ENCODE assay signal across 26 mouse cellular contexts in the genomic region with DNA sequence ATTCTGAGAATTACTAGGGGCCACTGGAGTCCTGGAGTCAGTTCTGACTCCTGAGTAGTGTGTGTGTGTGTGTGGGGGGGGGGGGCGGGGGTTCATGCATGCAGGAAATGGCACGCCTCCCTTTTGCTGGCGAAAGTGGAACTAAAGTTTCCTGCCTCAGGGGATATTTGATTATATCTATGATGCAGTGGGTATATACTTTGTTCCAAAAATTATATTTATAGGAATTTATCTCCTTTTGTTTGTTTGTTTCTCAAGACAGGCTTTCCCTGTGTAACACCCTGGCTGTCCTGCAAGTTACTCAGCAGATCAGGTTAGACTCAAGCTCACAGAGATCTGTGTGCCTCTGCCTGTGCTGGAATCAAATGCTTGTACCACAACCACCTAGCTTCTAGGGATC. TPM values are rescaled to one million over a fixed set of nuclear protein-coding genes. Genes with fewer than 3 reads are reported as not detected.
DNase-seq lines count a peak whose midpoint lies in the region; ATAC-seq and TF ChIP-seq lines count a peak whose summit lies in the region.
"Had no signal": no experiment of that assay in that cellular context is flagged by ENCODE, and none has a peak within 500 bp of the region (broad histone marks: within the 10 kb centered on the region; RNA-seq: fewer than 3 reads in every experiment).

No protein-coding gene starts in this region.

- ATAC-seq in liver, embryonic 16.5 days (ENCODE audit: low read depth): peak; percentile 14; the same call in 1 of the 2 replicates
- ATAC-seq in cerebellum, adult (ENCODE audit: insufficient number of reproducible peaks, low FRiP score, low TSS enrichment): no peak
- ATAC-seq: forebrain, postnatal 0 days; intestine, embryonic 16.5 days had no signal

- no peaks in the 10 kb centered on the region for H3K9me3 ChIP-seq in liver, embryonic 16.5 days (replicated peaks; ENCODE audit: control insufficient read depth, low read length)
- no peaks in the 10 kb centered on the region for H3K9me3 ChIP-seq in MEL (replicated peaks; ENCODE audit: insufficient read depth, low read length)
- H3K9me3 ChIP-seq: embryonic facial prominence, embryonic 13.5 days; hindbrain, embryonic 12.5 days; liver, embryonic 15.5 days; stomach, embryonic 15.5 days had no signal

- H3K4me2 ChIP-seq in liver, embryonic 16.5 days (ENCODE audit: low read depth, low read length): no peak overlapping the region
- H3K4me2 ChIP-seq: embryonic facial prominence, embryonic 13.5 days; hindbrain, embryonic 12.5 days; liver, embryonic 15.5 days; midbrain, embryonic 11.5 days; stomach, embryonic 15.5 days had no signal

- H3K4me3 ChIP-seq in liver, embryonic 16.5 days (ENCODE audit: low read depth, low read length): no peak overlapping the region
- no peak overlapping the region for H3K4me3 ChIP-seq in MEL (ENCODE audit: control insufficient read depth in 1 of 2, insufficient read depth in 1 of 2, low read depth in 2 of 2, low read length in 2 of 2)
- no peak overlapping the region for H3K4me3 ChIP-seq in macrophage (ENCODE audit: inconsistent target)
- H3K4me3 ChIP-seq: embryonic facial prominence, embryonic 13.5 days; gastrocnemius, adult 2 months; hindbrain, embryonic 12.5 days; layer of hippocampus, adult 2 months; liver, embryonic 15.5 days; stomach, embryonic 15.5 days had no signal

- H3K27ac ChIP-seq in liver, embryonic 16.5 days (ENCODE audit: low read length): no peak overlapping the region
- H3K27ac ChIP-seq in MEL (ENCODE audit: control insufficient read depth, low read depth, low read length) (no peak overlapping the region), macrophage (peak overlapping the region; percentile 77)
- H3K27ac ChIP-seq: embryonic facial prominence, embryonic 13.5 days; gastrocnemius, adult 2 months; hindbrain, embryonic 12.5 days; layer of hippocampus, adult 2 months; liver, embryonic 15.5 days; stomach, embryonic 15.5 days had no signal

- peaks cover 8% of the 10 kb centered on the region for H3K4me1 ChIP-seq in liver, embryonic 16.5 days (ENCODE audit: control insufficient read depth, low read depth, low read length)
- peaks cover 16 to 32% of the 10 kb centered on the region in 2 experiments for H3K4me1 ChIP-seq in MEL (ENCODE audit: control insufficient read depth in 1 of 2, insufficient read depth in 2 of 2, low read length in 2 of 2)
- H3K4me1 ChIP-seq: embryonic facial prominence, embryonic 13.5 days; hindbrain, embryonic 12.5 days; stomach, embryonic 15.5 days had no signal

- peak in 1 of 2 experiments; percentile 33; a peak in 2 of 4 replicates for TF ChIP-seq EP300 in MEL (IDR thresholded peaks at IDR 0.05; ENCODE audit: low read depth in 1 of 2, low read length in 2 of 2)

- no peaks in the 10 kb centered on the region for H3K79me2 ChIP-seq in MEL (ENCODE audit: control insufficient read depth, insufficient read depth, low read length, poor library complexity)
- H3K79me2 ChIP-seq in macrophage (ENCODE audit: inconsistent target): no peaks in the 10 kb centered on the region

- no peak overlapping the region for H3K9ac ChIP-seq in liver, embryonic 16.5 days (ENCODE audit: low read depth, low read length)
- no peak overlapping the region; the same call in 1 of the 2 replicates for H3K9ac ChIP-seq in MEL (ENCODE audit: control insufficient read depth, low read depth, low read length, poor library complexity, severe bottlenecking)
- H3K9ac ChIP-seq: embryonic facial prominence, embryonic 13.5 days; forebrain, postnatal 0 days; hindbrain, embryonic 12.5 days; liver, embryonic 15.5 days; stomach, embryonic 15.5 days had no signal

- H3K36me3 ChIP-seq in liver, embryonic 16.5 days (ENCODE audit: control insufficient read depth, insufficient read depth): no peaks in the 10 kb centered on the region
- H3K36me3 ChIP-seq in MEL (ENCODE audit: control insufficient read depth in 1 of 2, insufficient read depth in 2 of 2, low read length in 2 of 2) (peaks cover 0 to 44% of the 10 kb centered on the region in 2 experiments; a peak in 2 of 4 replicates), macrophage (ENCODE audit: inconsistent target) (no peaks in the 10 kb centered on the region)
- H3K36me3 ChIP-seq: embryonic facial prominence, embryonic 13.5 days; hindbrain, embryonic 12.5 days; liver, embryonic 15.5 days; stomach, embryonic 15.5 days had no signal

- WGBS in liver, embryonic 16.5 days (ENCODE audit: insufficient replicate concordance): 37% methylated on average over 3 of the region's 3 CpGs
- WGBS in macrophage (ENCODE audit: missing documents): 60% methylated on average over 1 of the region's 3 CpGs

- no peak for TF ChIP-seq POLR2A in MEL (IDR thresholded peaks at IDR 0.05; ENCODE audit: control insufficient read depth in 1 of 2, insufficient read depth in 1 of 2, low read depth in 1 of 2, low read length in 2 of 2, poor library complexity in 1 of 2)

- no peak for TF ChIP-seq RAD21 in MEL (IDR thresholded peaks at IDR 0.05; ENCODE audit: low read depth, low read length)

- no peaks in the 10 kb centered on the region for H3K27me3 ChIP-seq in liver, embryonic 16.5 days (ENCODE audit: control insufficient read depth, insufficient read depth, low read depth, low read length)
- H3K27me3 ChIP-seq in MEL (ENCODE audit: control insufficient read depth in 1 of 2, insufficient read depth in 2 of 2, low read length in 2 of 2): no peaks in the 10 kb centered on the region
- H3K27me3 ChIP-seq: embryonic facial prominence, embryonic 13.5 days; hindbrain, embryonic 12.5 days; liver, embryonic 15.5 days; stomach, embryonic 15.5 days had no signal

- DNase-seq in liver: no peak
- peak; percentile 51 to 61 for DNase-seq in B cell, adult 2 months
- peak; percentile 31 for DNase-seq in MEL (ENCODE audit: low read depth, low spot score)
- no peak for DNase-seq in cerebellum, postnatal 36 days
- DNase-seq: adrenal gland, postnatal 25 days; cerebellum, adult 9-10 months; forebrain, postnatal 0 days; gastrocnemius, adult 2 months; lung, postnatal 14 days; retina, postnatal 1 day; right cerebral cortex, postnatal 4 days had no signal

- no peak for TF ChIP-seq CTCF in MEL (IDR thresholded peaks at IDR 0.05 in 2 of 3, conservative IDR thresholded peaks at IDR 0.05 in 1 of 3; ENCODE audit: control insufficient read depth in 1 of 3, insufficient read depth in 1 of 3, low read depth in 2 of 3, low read length in 3 of 3, poor library complexity in 1 of 3, severe bottlenecking in 1 of 3)

TF ChIP-seq in MEL, 35 proteins besides CTCF, POLR2A, EP300 and RAD21:
- TF ChIP-seq USF1 (IDR thresholded peaks at IDR 0.05; ENCODE audit: low read depth, low read length) (no peak), MAZ (IDR thresholded peaks at IDR 0.05; ENCODE audit: low read depth, low read length) (no peak), MXI1 (IDR thresholded peaks at IDR 0.05; ENCODE audit: low read depth, low read length) (no peak), ETS1 (IDR thresholded peaks at IDR 0.05; ENCODE audit: low read depth, low read length) (peak; percentile 30; the same call in 1 of the 2 replicates), TAL1 (IDR thresholded peaks at IDR 0.05; ENCODE audit: low read length) (no peak), NRF1 (IDR thresholded peaks at IDR 0.05; ENCODE audit: insufficient read depth, low read depth, low read length, poor library complexity, severe bottlenecking) (no peak), UBTF (IDR thresholded peaks at IDR 0.05; ENCODE audit: borderline replicate concordance, insufficient read depth, low read depth, low read length) (no peak)

RNA-seq across cellular contexts. Expression of gene Ccr1l1, which starts 11.5 kb away (rescaled TPM):
- 0.07 TPM in 1 of 2 replicates, not detected in the other for polyA plus RNA-seq in liver, embryonic 16.5 days (2015; fragmentation: Nextera tagmentation; extraction: Ambion mirVana)
- not detected in 2 replicates for total RNA-seq in MEL (2012; rRNA removed)
- polyA plus RNA-seq in MEL (2012; ENCODE audit: insufficient read depth in 1 of 2, insufficient read length in 2 of 2, low read depth in 1 of 2, low replicate concordance in 2 of 2, missing spikeins in 1 of 2): not detected
- 1 to 10 TPM in 20 of 26 experiments, under 1 TPM in 2, not detected in 4; 0.77 to 3.9 (median 1.5) TPM for total RNA-seq in macrophage (2018; cell fraction: chromatin; rRNA removed)
- total RNA-seq in macrophage (2018; cell fraction: cytosol; rRNA removed): 1 to 10 TPM in 4 of 26 experiments, under 1 TPM in 22; 0.24 to 1.5 (median 0.67) TPM
- total RNA-seq in macrophage (2018; cell fraction: nucleus; rRNA removed): 1 to 10 TPM in 23 of 26 experiments, under 1 TPM in 3; 0.79 to 4.5 (median 2.0) TPM
- 0.27 to 1.4 TPM (median 1.0 TPM) in 3 replicates for polyA plus RNA-seq in macrophage (2018)
- total RNA-seq: adrenal gland, postnatal 25 days; forebrain, postnatal 0 days; gastrocnemius, adult 2 months; heart, adult 8-10 months; layer of hippocampus, adult 2 months; left cerebral cortex, adult 18-20 months had no signal
- polyA plus RNA-seq: embryonic facial prominence, embryonic 13.5 days; forebrain, postnatal 0 days; heart, postnatal 0 days; hindbrain, embryonic 12.5 days; intestine, embryonic 16.5 days; kidney, embryonic 16.5 days; limb, embryonic 11.5 days; liver, embryonic 15.5 days; midbrain, embryonic 11.5 days; stomach, embryonic 15.5 days had no signal

RNA-seq across cellular contexts. Expression of gene Ccr1, which starts 21.2 kb away (rescaled TPM):
- 2.9 and 3.5 TPM in 2 replicates for polyA plus RNA-seq in liver, embryonic 16.5 days (2015; fragmentation: Nextera tagmentation; extraction: Ambion mirVana)
- not detected in 2 replicates for total RNA-seq in MEL (2012; rRNA removed)
- under 1 TPM in 1 of 2 experiments, not detected in 1; 0.07 TPM for polyA plus RNA-seq in MEL (2012; ENCODE audit: insufficient read depth in 1 of 2, insufficient read length in 2 of 2, low read depth in 1 of 2, low replicate concordance in 2 of 2, missing spikeins in 1 of 2)
- total RNA-seq in macrophage (2018; cell fraction: chromatin; rRNA removed): 100 to 1,000 TPM in 1 of 26 experiments, 10 to 100 TPM in 15, 1 to 10 TPM in 10; 3.2 to 114 (median 15.1) TPM
- 100 to 1,000 TPM in 2 of 26 experiments, 10 to 100 TPM in 24; 12.2 to 163 (median 31.0) TPM for total RNA-seq in macrophage (2018; cell fraction: cytosol; rRNA removed)
- total RNA-seq in macrophage (2018; cell fraction: nucleus; rRNA removed): 100 to 1,000 TPM in 5 of 26 experiments, 10 to 100 TPM in 21; 15.0 to 152 (median 47.8) TPM
- 22.8 to 148 TPM (median 64.7 TPM) in 3 replicates for polyA plus RNA-seq in macrophage (2018)
- total RNA-seq: left cerebral cortex, adult 18-20 months had no signal

RNA-seq across cellular contexts. Expression of gene Ccr3, which starts 32.1 kb away (rescaled TPM):
- 0.14 and 0.18 TPM in 2 replicates for polyA plus RNA-seq in liver, embryonic 16.5 days (2015; fragmentation: Nextera tagmentation; extraction: Ambion mirVana)
- not detected in 2 replicates for total RNA-seq in MEL (2012; rRNA removed)
- polyA plus RNA-seq in MEL (2012; ENCODE audit: insufficient read depth in 1 of 2, insufficient read length in 2 of 2, low read depth in 1 of 2, low replicate concordance in 2 of 2, missing spikeins in 1 of 2) (not detected), macrophage (2018) (4.1 to 30.2 TPM (median 6.8 TPM) in 3 replicates)
- 10 to 100 TPM in 2 of 26 experiments, 1 to 10 TPM in 18, under 1 TPM in 6; 0.50 to 23.6 (median 2.3) TPM for total RNA-seq in macrophage (2018; cell fraction: chromatin; rRNA removed)
- total RNA-seq in macrophage (2018; cell fraction: cytosol; rRNA removed): 10 to 100 TPM in 4 of 26 experiments, 1 to 10 TPM in 20, under 1 TPM in 2; 0.97 to 19.4 (median 2.7) TPM
- total RNA-seq in macrophage (2018; cell fraction: nucleus; rRNA removed): 10 to 100 TPM in 6 of 26 experiments, 1 to 10 TPM in 19, under 1 TPM in 1; 0.72 to 17.5 (median 4.5) TPM
- total RNA-seq: adrenal gland, postnatal 25 days; gastrocnemius, adult 2 months; heart, adult 8-10 months; layer of hippocampus, adult 2 months; left cerebral cortex, adult 18-20 months had no signal
- polyA plus RNA-seq: forebrain, postnatal 0 days; heart, postnatal 0 days; hindbrain, embryonic 12.5 days; kidney, embryonic 16.5 days; limb, embryonic 11.5 days; midbrain, embryonic 11.5 days had no signal

Comparison
In these comparisons a context has a peak if more than half of its experiments do, and no peak if none do; other contexts are left out.
1. DNase-seq: peak in B cell, adult 2 months (2 of 2) and MEL (single experiment); none in liver (single experiment) and cerebellum, postnatal 36 days (0 of 2).